8 mouse cellular contexts compared by ENCODE assay signal in genomic region chr9:41446431-41447203, GRCm38 (mm10).
DNase-seq lines count a peak whose midpoint lies in the region; TF ChIP-seq lines count a peak whose summit lies in the region.

No protein-coding gene starts in this region.

- H3K4me3 ChIP-seq in testis, adult 2 months (ENCODE audit: control insufficient read depth, low read depth, low read length) = peak overlapping the region; percentile 65
- H3K4me3 ChIP-seq in olfactory bulb, adult 2 months (ENCODE audit: insufficient read depth, low read depth, low read length) = no peak overlapping the region

- H3K36me3 ChIP-seq in testis, adult 2 months (ENCODE audit: control insufficient read depth, insufficient read depth, low read length) = no peaks in the 10 kb centered on the region

- H3K4me1 ChIP-seq in testis, adult 2 months (ENCODE audit: control insufficient read depth, insufficient read depth, low read length) = peaks cover 13% of the 10 kb centered on the region
- peaks cover 9% of the 10 kb centered on the region for H3K4me1 ChIP-seq in olfactory bulb, adult 2 months (ENCODE audit: control insufficient read depth, insufficient read depth, low read length)

- peak; percentile 11; the same call in 1 of the 2 replicates for TF ChIP-seq POLR2A in testis, adult 2 months (IDR thresholded peaks at IDR 0.05; ENCODE audit: control insufficient read depth, low read depth, low read length)
- TF ChIP-seq POLR2A in olfactory bulb, adult 2 months (IDR thresholded peaks at IDR 0.05; ENCODE audit: insufficient read depth, low read depth, low read length) = no peak; the same call in 1 of the 2 replicates

- peak; percentile 15 for DNase-seq in cerebellum, adult 11-12 months
- DNase-seq in cerebellum, adult 11 months = no peak
- no peak for DNase-seq in testis, postnatal 10 days (ENCODE audit: low spot score)
- peak; percentile 52 to 57 for DNase-seq in left cerebral cortex, adult 18-20 months (ENCODE audit: low spot score in 2 of 2)
- no peak for DNase-seq in gastrocnemius, postnatal 14 days
- no peak for DNase-seq in thymus, postnatal 10 days (ENCODE audit: low spot score in 2 of 2)

- 27% methylated on average over 9 of the region's 9 CpGs for WGBS in olfactory bulb, adult 2 months

- TF ChIP-seq CTCF in testis, adult 2 months (IDR thresholded peaks at IDR 0.05; ENCODE audit: control insufficient read depth, insufficient read depth, insufficient replicate concordance, low read depth, low read length) = no peak
- no peak for TF ChIP-seq CTCF in olfactory bulb, adult 2 months (IDR thresholded peaks at IDR 0.05; ENCODE audit: insufficient read depth, low read depth, low read length)

- intact Hi-C loops in gastrocnemius, postnatal 14 days (cut with DNase I; ENCODE audit: low total_unique reads) = no loop called here

- no peaks in the 10 kb centered on the region for H3K27me3 ChIP-seq in testis, adult 2 months (ENCODE audit: control insufficient read depth, insufficient read depth, low read length)

- no peak overlapping the region for H3K27ac ChIP-seq in testis, adult 2 months (ENCODE audit: control insufficient read depth, insufficient read depth, low read depth, low read length)
- peak overlapping the region; percentile 61 for H3K27ac ChIP-seq in olfactory bulb, adult 2 months (ENCODE audit: insufficient read depth, low read depth, low read length)

Comparison
In these comparisons a context has a peak if more than half of its experiments do, and no peak if none do; other contexts are left out.
1. DNase-seq: peak in cerebellum, adult 11-12 months (single experiment) and left cerebral cortex, adult 18-20 months (2 of 2); none in cerebellum, adult 11 months (single experiment), testis, postnatal 10 days (single experiment), gastrocnemius, postnatal 14 days (single experiment) and thymus, postnatal 10 days (0 of 2).